Mouse (Mus musculus) megakaryocyte, embryonic 14.5 days (primary cell): ENCODE measurements around the gene Akap5. TPM values are rescaled to one million over a fixed set of nuclear protein-coding genes. Genes with fewer than 3 reads are reported as not detected.

Source experiments
- H3K27me3 ChIP-seq: replicated peaks from 2 replicates; pipeline ENCODE3; 2012; ENCODE audit warnings: inconsistent platforms
- H3K36me3 ChIP-seq: replicated peaks from 2 replicates; pipeline ENCODE3; 2012; ENCODE audit warnings: low read length, inconsistent platforms, mixed read lengths
- H3K4me1 ChIP-seq: 2 replicates; pipeline ENCODE4 v1.6.1; 2012; ENCODE audit warnings: inconsistent platforms
- H3K4me3 ChIP-seq: replicated peaks from 2 replicates; pipeline ENCODE3; 2012; ENCODE audit warnings: moderate library complexity, mild to moderate bottlenecking, inconsistent platforms
- H3K9me3 ChIP-seq: 2 replicates; pipeline ENCODE4 v1.6.1; 2012; ENCODE audit warnings: inconsistent platforms
- FLI1 ChIP-seq: IDR thresholded peaks from 2 replicates; pipeline ENCODE4 v1.6.1; 2012; ENCODE audit warnings: low read length, inconsistent platforms, mixed read lengths
- GATA1 ChIP-seq: IDR thresholded peaks from 3 replicates; pipeline ENCODE4 v1.6.1; 2012; ENCODE audit warnings: mixed read lengths, low read length, inconsistent platforms, borderline replicate concordance
- polyA plus RNA-seq: library from polyadenylated mRNA; stranded (reverse); fragments of >175 nt; gene quantifications from 2 replicates; pipeline ENCODE4 v1.2.3, GENCODE M21; 2012; ENCODE audit warnings: low replicate concordance; ENCODE audit not compliant: insufficient read depth

Akap5 gene
- polyA plus RNA-seq, 1 experiment, result 0.63 TPM

DNA sequence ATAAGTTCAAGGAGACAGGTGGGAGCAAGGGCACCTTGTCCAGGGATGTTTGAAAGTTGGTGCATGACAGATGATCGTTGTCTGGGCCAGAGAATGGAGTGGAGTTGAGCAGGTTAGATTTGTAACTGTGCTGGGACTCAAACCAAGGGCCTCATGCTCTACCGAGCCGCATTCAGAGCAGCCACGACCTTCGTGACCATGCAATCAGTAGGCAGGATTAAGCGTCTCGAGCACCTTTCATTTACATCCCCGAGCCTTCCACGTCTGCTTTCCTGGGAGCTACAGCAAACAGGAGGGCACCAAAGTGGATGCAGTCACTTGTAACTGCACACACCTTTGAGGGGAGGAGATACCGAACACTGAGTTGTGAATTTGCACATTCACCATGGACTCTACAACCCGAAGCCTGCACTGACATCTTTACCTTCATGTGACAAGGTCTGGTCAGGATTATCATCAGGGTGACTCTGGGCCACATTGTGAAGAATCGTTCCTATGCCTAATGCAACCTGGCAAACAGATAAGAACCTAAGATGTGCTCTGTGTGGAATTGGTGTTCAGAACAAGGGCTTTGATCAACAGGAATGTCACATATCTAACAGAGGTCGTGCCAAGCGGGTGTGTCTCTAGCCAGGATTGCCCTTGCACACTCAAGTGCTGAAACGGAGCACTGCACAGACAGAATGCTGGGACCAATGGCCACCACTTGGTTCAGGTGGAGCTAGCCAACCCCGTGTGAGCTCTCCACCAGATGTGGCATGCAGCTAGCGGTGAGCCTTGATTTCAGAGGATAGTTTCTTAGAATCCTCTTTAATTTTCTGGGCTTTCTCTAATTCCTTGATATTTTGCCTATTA lies 11.6 kb downstream of the Akap5 start:
- peaks cover 17% of the 10 kb centered on the region for H3K36me3 ChIP-seq
- no peak overlapping the region for H3K4me3 ChIP-seq
- H3K9me3 ChIP-seq, result no peaks in the 10 kb centered on the region
- TF ChIP-seq GATA1 (no peak), FLI1 (no peak)
- no peaks in the 10 kb centered on the region for H3K27me3 ChIP-seq
- H3K4me1 ChIP-seq, result peaks cover 33% of the 10 kb centered on the region

DNA sequence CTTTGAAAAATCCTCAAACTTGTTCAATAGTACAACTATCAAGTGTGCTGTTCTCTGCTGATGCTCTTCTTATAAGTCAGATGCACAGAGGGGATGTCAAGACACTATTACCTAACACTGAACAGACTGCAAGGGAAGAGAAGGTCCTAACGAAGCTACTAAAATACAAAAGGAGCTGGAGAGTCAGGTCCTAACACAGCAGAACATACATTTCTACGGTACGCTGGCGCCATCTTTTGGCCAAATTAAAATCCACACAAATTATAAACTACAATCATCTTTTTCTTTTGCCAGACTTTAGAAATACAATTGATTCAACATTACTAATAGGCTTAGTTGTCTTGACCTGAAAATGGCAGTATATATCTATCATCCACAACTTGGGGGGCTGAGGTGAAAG lies 16.4 kb downstream of the Akap5 start:
- H3K27me3 ChIP-seq, result no peaks in the 10 kb centered on the region
- H3K4me1 ChIP-seq, result peaks cover 41% of the 10 kb centered on the region
- TF ChIP-seq GATA1 (no peak), FLI1 (no peak)
- no peak overlapping the region for H3K4me3 ChIP-seq
- no peaks in the 10 kb centered on the region for H3K9me3 ChIP-seq
- peaks cover 39% of the 10 kb centered on the region for H3K36me3 ChIP-seq

DNA sequence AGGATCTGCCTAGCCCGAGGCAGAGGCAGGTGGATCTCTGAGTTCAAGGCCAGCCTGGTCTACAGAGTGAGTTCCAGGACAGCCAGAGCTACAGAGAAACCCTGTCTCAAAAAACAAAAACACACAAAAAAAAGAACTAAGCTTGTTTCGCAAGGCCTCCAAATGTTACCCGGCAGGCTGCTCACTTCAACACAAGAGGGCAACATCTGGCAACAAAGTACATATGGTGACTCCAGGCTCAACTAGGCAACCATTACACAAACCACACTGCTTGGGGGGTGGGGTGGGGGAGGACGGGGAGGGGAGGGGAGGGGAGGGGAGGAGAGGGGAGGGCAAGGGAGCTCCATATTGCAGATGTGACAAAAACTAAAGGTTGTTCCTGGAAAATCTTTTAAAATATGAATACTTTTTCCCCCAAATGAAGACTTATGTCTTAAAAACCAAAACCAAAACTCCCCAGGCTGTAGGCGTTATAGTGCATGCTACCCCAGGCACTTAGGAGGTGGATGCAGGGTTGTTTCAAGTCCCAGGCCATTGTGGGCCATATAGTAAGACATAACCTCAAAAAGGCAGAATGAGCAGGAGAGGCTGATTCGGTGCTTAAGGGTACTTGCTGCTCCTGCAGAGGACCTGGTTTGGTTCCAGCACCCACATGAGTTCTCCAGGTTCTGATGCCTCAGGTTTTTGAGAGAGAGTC lies 21.2 kb downstream of the Akap5 start:
- Histone ChIP-seq H3K4me3 (no peak overlapping the region), H3K4me1 (peaks cover 15% of the 10 kb centered on the region), H3K36me3 (peaks cover 73% of the 10 kb centered on the region), H3K27me3 (no peaks in the 10 kb centered on the region), H3K9me3 (no peaks in the 10 kb centered on the region)
- TF ChIP-seq GATA1 (no peak), FLI1 (no peak)

DNA sequence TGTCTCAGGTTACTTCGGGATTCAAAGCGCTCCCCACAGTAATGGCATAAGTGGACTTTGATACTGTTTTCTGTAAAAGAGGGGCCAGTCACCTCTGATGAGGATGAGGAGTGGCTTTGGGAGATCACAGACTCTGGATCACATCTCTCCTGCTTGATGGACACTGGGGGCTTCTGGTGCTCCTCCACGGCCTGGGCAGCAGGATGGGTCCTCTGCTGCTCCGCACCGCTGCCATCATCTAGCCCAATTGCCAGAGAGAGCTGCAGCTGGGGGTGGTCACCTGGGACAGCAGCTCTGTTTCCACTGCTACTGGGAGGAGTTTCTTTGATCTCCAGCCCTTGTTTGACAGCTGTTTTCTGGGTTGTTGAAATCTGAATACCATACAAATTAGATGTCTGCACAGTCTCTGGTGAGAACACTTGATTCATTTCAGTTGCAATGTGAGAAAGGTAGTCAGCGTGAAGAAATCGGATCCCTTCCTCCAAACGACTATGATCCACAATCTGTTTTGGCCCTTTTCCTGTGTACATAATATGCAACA lies 25.1 kb downstream of the Akap5 start:
- Histone ChIP-seq H3K9me3 (no peaks in the 10 kb centered on the region), H3K27me3 (no peaks in the 10 kb centered on the region), H3K36me3 (peaks cover 78% of the 10 kb centered on the region), H3K4me1 (peaks cover 18% of the 10 kb centered on the region), H3K4me3 (no peak overlapping the region)
- no peak for TF ChIP-seq GATA1
- no peak for TF ChIP-seq FLI1

DNA sequence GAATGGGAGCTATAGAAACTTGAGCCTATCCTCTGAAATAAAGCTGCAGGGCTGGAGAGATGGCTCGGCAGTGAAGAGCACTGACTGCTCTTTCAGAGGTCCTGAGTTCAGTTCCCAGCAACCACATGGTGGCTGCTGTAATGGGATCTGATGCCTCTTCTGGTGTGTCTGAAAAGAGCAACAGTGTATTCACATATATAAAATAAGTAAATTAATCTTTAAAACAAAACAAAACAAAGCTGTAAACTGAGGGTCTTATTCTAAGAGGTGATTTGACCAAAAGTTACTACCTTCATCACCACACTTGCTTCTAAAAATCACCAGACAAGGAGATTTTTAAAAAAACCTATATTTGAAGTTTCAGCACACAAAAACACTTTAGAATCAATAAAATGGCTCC lies 36.2 kb downstream of the Akap5 start:
- no peak overlapping the region for H3K4me3 ChIP-seq

DNA sequence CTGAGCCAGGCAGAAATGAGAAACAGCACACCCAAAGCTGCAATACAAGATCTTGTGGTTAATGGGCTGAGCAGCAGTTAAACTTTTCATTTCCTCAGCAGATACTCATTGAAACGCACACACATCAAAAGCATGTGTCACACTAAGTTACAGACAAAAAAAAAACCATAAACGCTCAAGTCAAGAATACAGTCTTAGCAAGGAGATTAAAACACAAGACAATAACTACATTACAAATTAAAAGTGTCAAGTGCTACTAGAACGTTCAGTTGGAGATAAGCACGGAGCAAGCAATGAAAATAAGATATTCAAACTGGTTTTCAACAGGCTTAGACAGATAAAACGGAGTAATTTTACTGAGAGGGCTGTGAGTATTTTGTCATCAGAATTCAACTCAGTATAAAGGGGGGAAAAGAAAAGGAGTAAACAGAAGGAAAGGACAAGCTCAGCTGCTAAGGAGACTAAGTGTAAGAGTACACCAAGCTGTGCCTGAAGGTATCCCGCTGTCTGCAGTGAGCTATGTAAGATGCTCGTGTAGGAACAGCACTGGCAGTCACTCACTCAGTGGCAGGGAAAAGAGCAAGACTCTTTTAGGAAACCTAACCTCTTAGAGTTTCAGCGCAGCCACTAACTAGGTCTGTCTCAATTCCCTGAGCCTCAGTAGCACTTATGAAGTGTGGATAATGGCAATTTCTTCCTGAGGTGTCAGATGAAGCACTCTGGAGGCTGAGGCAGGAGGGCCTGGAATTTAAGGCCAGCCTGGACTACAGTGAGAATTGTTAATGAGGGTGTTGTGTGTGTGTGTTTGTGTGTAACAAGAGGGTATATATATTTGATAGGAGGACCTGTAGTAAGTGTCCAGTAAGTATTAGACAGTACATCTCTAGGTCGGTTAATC lies 37.0 kb downstream of the Akap5 start:
- TF ChIP-seq FLI1 (no peak), GATA1 (no peak)
- Histone ChIP-seq H3K9me3 (no peaks in the 10 kb centered on the region; the same call in 1 of the 2 replicates), H3K27me3 (no peaks in the 10 kb centered on the region), H3K4me3 (peak overlapping the region; percentile 88), H3K36me3 (peaks cover 21% of the 10 kb centered on the region), H3K4me1 (peaks cover 82% of the 10 kb centered on the region)

More for the DNA sequence above, 36.2 kb downstream of the Akap5 start:
- TF ChIP-seq GATA1, result no peak
- TF ChIP-seq FLI1, result no peak
- H3K36me3 ChIP-seq, result peaks cover 24% of the 10 kb centered on the region
- H3K27me3 ChIP-seq, result no peaks in the 10 kb centered on the region
- peaks cover 75% of the 10 kb centered on the region for H3K4me1 ChIP-seq
- no peaks in the 10 kb centered on the region; the same call in 1 of the 2 replicates for H3K9me3 ChIP-seq

DNA sequence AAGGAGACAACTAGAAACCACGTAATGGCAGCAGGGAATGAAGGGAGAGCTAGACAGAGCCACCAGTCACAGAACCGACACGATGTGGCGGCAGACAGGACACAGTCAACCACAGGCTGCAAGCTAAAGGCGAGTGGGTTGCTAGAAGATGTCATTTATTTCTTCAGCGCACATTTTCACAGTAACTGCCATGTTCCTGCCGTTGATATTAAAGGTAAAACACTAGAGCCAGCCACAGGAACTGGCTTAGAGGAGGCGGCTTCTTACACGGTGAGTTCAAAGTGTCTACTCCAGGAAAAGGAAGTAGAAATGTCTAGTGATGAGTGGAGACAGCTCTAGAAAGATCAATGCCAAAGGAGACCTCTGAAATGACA lies 37.6 kb downstream of the Akap5 start:
- peaks cover 16% of the 10 kb centered on the region for H3K36me3 ChIP-seq
- no peaks in the 10 kb centered on the region for H3K27me3 ChIP-seq
- H3K4me1 ChIP-seq, result peaks cover 84% of the 10 kb centered on the region
- peak overlapping the region; percentile 88 for H3K4me3 ChIP-seq
- H3K9me3 ChIP-seq, result no peaks in the 10 kb centered on the region; the same call in 1 of the 2 replicates
- TF ChIP-seq GATA1 (no peak), FLI1 (no peak)

DNA sequence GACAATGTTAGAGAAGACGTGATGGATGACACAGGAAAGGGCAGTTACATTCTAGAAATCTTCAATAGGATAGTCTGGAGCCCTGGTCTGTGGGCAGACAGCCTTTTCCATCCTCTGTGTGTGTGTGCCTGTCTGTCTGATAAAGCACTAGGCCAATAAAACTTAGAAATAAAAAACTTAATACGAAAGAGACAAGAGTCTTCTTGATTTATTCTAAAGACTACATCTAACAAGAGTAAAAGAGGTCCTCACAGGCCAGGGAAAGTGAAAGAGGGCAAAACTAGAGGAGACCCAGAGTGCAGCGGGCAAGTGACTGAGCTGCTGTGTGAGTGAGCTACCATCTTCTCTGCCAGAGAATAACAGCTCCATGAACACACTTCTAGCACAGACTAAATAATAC lies 41.6 kb downstream of the Akap5 start:
- peaks cover 6% of the 10 kb centered on the region for H3K36me3 ChIP-seq
- H3K4me1 ChIP-seq, result peaks cover 73% of the 10 kb centered on the region
- H3K9me3 ChIP-seq, result no peaks in the 10 kb centered on the region
- no peaks in the 10 kb centered on the region for H3K27me3 ChIP-seq
- peak overlapping the region; percentile 83 for H3K4me3 ChIP-seq
- TF ChIP-seq FLI1 (no peak), GATA1 (no peak)
